Mouse (Mus musculus): ENCODE measurements around the gene Tacc2. TPM values are rescaled to one million over a fixed set of nuclear protein-coding genes. Genes with fewer than 3 reads are reported as not detected.
"Not testable (repeated sequence)": the region's sequence is repeated elsewhere in the genome, so short reads cannot be mapped to it uniquely, and the experiment has no call there.

Gene Tacc2
- total RNA-seq (2021) = 100 to 1,000 TPM; 364 to 380 TPM

DNA sequence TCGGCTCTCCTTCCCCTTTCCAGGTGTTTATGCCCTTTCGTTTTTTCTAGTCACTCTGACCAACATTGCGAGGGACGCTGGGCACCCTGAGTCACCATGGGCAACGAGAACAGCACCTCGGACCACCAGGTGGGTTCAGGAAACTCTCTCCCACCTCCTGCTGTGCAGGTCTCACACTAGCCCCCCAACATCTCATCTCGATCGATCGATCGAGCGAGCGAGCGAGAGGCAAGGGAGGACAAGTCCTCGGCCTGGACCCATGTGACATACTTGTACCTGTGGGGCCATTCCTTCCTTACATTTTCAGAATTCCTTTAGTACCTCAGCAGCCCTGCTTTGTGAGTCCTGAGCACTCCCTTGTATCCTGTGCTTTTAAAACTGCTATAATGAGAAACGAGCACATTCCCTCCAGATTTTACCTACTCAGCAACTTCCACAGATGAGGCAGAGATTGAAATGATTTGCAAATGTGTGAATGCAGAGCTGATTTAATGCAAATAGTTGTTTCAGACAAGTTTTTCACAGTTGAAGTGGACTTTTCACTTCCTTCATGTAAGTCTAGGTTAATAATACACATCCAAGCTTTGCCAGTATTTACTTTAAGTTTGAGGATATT is at the start of gene Tacc2:
Gene Tacc2 (plus strand): TSS at position 51 of the 616 bp plus-strand sequence.
- intact Hi-C loops (cut with DNase I) = no loop called here
- no peak for DNase-seq (ENCODE audit: low spot score)

- intact Hi-C loops (cut with DNase I) = loop anchor here (5.0 kb wide), 1 partner anchor 211 kb away; no protein-coding TSS in a partner anchor
- not testable (repeated sequence) for DNase-seq (ENCODE audit: low spot score)
Measured at GRCm38 (mm10) chr7:130531138-130531537, 46.1 kb upstream of the Tacc2 start.

- peak; percentile 64 for DNase-seq (ENCODE audit: low spot score)
- intact Hi-C loops (cut with DNase I) = loop anchor here (1.0 to 5.0 kb wide), 2 partner anchors 209 to 229 kb away; no protein-coding TSS in a partner anchor
Measured at GRCm38 (mm10) chr7:130533316-130534260, 43.6 kb upstream of the Tacc2 start.

DNA sequence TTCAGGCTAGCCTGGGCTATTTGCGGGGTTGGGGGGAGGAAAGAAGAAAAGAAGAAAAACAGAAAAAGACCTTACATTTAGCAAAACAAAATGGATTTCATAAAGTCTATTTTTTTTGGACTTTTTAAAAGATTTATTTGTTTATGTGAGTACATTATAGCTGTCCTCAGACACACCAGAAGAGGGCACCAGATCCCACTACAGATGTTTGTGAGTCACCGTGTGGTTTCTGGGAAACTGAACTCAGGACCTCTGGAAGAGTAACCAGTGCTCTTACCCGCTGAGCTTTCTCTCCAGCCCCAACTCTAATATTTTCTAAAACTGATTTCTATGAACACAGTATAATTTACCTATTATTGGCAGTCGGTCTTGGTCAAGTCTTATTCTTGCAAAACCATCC is 42.1 kb upstream of the Tacc2 start:
- DNase-seq (ENCODE audit: low spot score) = no peak

GRCm38 (mm10) chr7:130537068-130537467 is 40.2 kb upstream of the Tacc2 start:
- intact Hi-C loops (cut with DNase I) = no loop called here
- no peak for DNase-seq (ENCODE audit: low spot score)

More for the DNA sequence above, 42.1 kb upstream of the Tacc2 start:
- intact Hi-C loops (cut with DNase I) = no loop called here

DNA sequence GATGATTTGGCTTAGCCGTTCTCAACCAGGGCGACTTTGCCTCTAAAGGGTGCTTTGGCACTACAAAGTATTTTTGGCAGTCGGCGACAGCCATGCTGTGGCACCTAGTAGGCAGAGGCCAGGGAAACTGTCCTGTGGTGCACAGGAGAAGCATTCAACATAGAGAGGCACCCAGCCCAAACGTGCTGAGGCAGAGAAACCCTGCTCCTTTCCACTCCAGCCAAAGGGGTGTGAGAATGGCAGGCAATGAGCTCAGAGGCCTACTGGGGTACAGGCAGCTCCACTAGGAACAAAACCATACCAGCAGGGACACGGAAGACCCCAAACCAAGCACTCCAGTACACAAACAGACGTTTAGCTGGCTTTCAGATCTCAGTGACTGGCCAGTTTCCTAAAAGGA is 37.1 kb upstream of the Tacc2 start:
- no peak for DNase-seq (ENCODE audit: low spot score)
- intact Hi-C loops (cut with DNase I) = no loop called here

- intact Hi-C loops (cut with DNase I) = no loop called here
- no peak for DNase-seq (ENCODE audit: low spot score)
Measured at GRCm38 (mm10) chr7:130543181-130543580, 34.1 kb upstream of the Tacc2 start.

- intact Hi-C loops (cut with DNase I) = loop anchor here (5.0 kb wide), 2 partner anchors 52 to 127 kb away; no protein-coding TSS in a partner anchor
- no peak for DNase-seq (ENCODE audit: low spot score)
Measured at GRCm38 (mm10) chr7:130545401-130545800, 31.8 kb upstream of the Tacc2 start.

DNA sequence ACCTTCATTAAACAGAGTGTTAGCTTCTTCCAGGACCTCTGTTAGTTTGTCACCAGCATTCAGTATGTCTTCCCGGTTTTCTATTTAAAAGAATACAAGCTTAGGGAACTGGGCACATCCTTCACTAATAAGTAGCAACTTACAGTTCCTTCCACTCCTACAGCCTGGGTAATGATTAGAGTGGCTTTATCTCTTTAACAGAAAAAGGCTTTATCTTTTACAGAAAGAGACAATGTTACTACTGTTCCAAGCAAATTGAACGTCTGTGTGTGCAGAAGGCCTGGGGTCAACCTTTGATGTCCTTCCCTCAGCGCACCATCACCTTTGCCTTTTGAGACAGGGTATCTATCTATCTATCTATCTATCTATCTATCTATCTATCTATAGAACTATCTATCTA is 31.3 kb upstream of the Tacc2 start:
- no peak for DNase-seq (ENCODE audit: low spot score)
- intact Hi-C loops (cut with DNase I) = loop anchor here (5.0 kb wide), 2 partner anchors 51 to 126 kb away; no protein-coding TSS in a partner anchor

- no peak for DNase-seq (ENCODE audit: low spot score)
- intact Hi-C loops (cut with DNase I) = loop anchor here (5.0 kb wide), 2 partner anchors 51 to 126 kb away; no protein-coding TSS in a partner anchor
Measured at GRCm38 (mm10) chr7:130546421-130546790, 30.8 kb upstream of the Tacc2 start.

GRCm38 (mm10) chr7:130546791-130547484 is 30.3 kb upstream of the Tacc2 start:
- intact Hi-C loops (cut with DNase I) = loop anchor here (5.0 kb wide), 2 partner anchors 50 to 125 kb away; no protein-coding TSS in a partner anchor
- peak; percentile 82 for DNase-seq (ENCODE audit: low spot score)

DNA sequence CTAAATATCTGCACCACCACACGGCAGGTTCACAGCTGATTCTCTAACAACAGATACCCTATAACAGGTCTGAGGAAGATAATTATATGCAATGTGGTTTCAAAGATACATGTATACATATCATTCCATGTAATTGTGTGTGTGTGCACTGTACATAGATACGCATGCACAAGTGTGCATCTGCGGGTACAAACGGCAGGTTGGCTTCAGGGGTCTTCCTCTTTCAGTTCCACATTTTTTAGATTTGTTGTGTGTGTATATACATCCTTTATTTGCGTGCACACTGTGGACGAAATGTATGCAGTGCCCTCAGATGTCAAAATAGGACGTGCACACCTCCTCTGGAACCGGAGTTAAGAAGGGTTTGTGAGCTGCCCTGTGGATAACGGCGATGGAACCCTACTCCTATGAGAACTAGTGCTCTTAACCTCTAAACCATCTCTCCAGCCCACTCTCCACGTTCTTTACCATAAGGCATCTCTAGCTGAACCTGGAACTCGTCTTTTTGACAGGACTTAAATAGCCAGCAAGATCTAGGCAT is 29.5 kb upstream of the Tacc2 start:
- no peak for DNase-seq (ENCODE audit: low spot score)
- intact Hi-C loops (cut with DNase I) = loop anchor here (5.0 kb wide), 2 partner anchors 50 to 125 kb away; no protein-coding TSS in a partner anchor

DNA sequence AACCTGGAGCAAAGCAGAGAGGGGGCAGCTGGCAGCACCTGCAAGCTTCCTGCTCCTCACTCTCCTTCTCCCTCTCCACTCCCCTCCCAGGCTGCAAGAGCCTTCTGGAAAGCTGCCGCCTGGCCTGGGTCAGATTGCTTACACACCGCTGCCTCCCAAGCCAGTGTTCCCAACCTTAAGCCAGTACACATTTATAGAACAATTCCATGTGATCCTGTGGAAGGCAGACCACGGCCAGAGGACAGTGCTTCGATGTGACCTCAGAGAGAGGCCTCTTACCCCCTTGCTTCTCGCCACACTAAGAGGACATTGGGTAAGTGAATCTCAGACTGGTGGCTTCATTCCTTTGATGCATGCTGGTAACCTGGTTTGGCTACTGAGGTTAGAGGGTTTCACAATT is 24.5 kb upstream of the Tacc2 start:
- peak; percentile 34 for DNase-seq (ENCODE audit: low spot score)
- intact Hi-C loops (cut with DNase I) = no loop called here

DNA sequence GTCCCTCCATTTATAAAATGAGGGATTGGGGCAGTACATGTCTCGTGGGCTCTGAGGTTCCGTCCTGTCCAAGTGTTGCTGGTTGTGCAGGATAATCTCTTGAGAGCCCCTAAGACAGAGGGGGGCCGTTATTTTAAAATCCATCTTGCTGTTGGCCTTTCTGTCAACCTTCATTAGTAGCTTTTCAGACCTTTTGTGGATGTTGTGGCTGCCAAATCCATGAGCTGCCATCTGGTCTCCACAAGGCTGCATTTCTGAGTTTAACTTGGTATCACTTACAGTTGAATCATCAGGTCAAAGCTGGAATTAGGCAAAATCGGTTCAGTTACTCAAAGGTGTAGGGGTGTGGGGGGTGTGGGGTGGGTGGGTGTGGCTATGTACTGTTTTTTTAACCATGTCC is 23.9 kb upstream of the Tacc2 start:
- DNase-seq (ENCODE audit: low spot score) = no peak
- intact Hi-C loops (cut with DNase I) = no loop called here

DNA sequence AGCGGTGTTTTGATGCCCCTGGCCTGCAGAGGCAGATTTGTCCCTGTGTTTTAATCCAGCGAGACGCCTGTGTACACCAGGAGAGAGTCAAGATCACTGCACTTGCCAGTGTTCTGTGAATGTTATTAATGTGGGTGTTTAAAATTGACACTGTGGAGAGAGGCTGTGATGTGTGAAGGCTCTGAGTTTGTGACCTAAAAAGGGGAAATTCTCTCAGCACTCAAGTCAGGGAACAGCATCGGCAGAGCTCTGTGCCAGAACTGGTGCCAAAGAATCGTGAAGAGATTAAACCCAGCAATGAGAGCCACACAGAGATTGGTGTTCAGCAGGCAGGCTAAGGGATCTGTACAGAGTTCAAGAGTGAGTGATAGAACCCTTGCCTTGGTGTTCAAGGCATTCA is 21.6 kb upstream of the Tacc2 start:
- no peak for DNase-seq (ENCODE audit: low spot score)
- intact Hi-C loops (cut with DNase I) = no loop called here

GRCm38 (mm10) chr7:130558592-130558991 is 18.6 kb upstream of the Tacc2 start:
- intact Hi-C loops (cut with DNase I) = no loop called here
- DNase-seq (ENCODE audit: low spot score) = no peak

- intact Hi-C loops (cut with DNase I) = no loop called here
- no peak for DNase-seq (ENCODE audit: low spot score)
Measured at GRCm38 (mm10) chr7:130560933-130561332, 16.3 kb upstream of the Tacc2 start.

DNA sequence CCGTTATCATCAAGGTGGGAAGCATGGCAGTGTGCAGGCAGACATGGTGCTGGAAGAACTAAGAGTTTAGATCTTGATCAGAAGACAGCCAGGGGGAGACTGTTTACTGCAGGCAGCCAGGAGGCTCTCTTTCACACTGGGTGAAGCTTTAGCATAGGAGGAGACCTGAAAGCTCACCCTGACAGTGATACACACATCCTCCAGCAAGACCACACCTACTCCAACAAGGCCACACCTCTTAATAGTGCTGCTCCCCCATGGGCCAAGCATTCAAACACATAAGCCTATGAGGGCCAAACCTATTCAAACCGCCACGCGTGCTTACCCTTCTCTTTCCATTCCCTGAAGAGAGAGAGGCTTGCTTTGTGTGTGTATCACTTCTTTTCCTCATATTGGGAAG is 14.0 kb upstream of the Tacc2 start:
- intact Hi-C loops (cut with DNase I) = no loop called here
- no peak for DNase-seq (ENCODE audit: low spot score)

- intact Hi-C loops (cut with DNase I) = no loop called here
- DNase-seq (ENCODE audit: low spot score) = no peak
Measured at GRCm38 (mm10) chr7:130563880-130564279, 13.4 kb upstream of the Tacc2 start.

GRCm38 (mm10) chr7:130564596-130564995 is 12.6 kb upstream of the Tacc2 start:
- no peak for DNase-seq (ENCODE audit: low spot score)
- intact Hi-C loops (cut with DNase I) = no loop called here
